Mouse (Mus musculus) hindlimb bud, embryonic 11.5 days (tissue): ENCODE data around the gene 1700067K01Rik.

Experiments
- DNase-seq: peaks from one replicate; pipeline ENCODE4 v3.0.0-alpha.2; 2012; ENCODE audit warnings: low read depth, low spot score; ENCODE audit errors: extremely low spot score

1700067K01Rik gene

GRCm38 (mm10) chr8:84046505-84046904 is 45.2 kb downstream of the 1700067K01Rik start:
- DNase-seq = no peak

GRCm38 (mm10) chr8:84048171-84048570 is 46.9 kb downstream of the 1700067K01Rik start:
- DNase-seq = no peak

GRCm38 (mm10) chr8:84052746-84053145 is 51.4 kb downstream of the 1700067K01Rik start:
- DNase-seq = no peak

DNA sequence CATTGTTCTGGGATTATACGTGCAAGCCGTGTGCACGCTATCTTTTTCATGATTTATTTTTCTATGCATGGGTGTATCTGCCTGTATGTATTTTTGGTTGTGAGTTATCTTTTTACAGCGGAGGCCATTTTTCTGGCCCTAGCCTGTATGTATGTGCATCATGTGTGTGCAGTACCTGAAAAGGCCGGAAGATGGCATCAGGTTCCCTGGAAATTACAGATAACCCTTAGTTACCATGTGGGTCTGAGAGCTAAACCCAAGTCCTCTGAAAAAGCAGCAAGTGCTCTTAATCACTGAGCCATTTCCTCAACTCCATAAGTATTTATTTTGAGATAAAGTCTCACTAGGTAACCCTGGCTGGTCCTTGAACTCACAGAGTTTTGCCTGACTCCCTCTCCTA is 51.9 kb downstream of the 1700067K01Rik start:
- DNase-seq = no peak
